Mouse (Mus musculus): ENCODE measurements around the gene Trim46. TPM values are rescaled to one million over a fixed set of nuclear protein-coding genes. Genes with fewer than 3 reads are reported as not detected.
A peak's percentile ranks its signal among the peaks of the same experiment; 100 is the strongest.

Trim46 gene
- polyA plus RNA-seq, 1 experiment from 2014 or later = 0.98 TPM

- DNase-seq (ENCODE audit: low spot score) = no peak
These were observed 25.7 kb upstream of the Trim46 start for GRCm38 (mm10) chr3:89271760-89272159.

DNA sequence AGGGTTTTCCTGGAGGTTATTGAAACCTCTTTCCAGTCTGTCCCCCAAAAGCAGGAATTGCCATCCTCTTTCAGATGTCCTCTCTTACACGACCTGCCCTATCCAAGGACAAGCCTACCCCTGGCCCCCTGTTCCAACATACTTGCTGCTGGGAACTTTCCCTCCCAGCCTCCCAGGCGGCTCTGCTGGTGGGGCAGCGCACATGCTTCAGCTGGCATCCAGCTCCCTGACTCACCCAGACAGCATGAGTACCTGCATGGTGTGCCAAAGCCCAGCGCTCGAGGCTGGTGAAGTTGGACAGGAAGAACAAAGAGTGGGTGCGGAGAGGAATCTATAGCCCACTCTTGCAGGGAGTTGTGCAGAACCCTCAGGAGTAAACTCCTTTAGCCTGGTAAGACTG, 24.8 kb upstream of the Trim46 start:
- DNase-seq (ENCODE audit: low spot score) = no peak

DNA sequence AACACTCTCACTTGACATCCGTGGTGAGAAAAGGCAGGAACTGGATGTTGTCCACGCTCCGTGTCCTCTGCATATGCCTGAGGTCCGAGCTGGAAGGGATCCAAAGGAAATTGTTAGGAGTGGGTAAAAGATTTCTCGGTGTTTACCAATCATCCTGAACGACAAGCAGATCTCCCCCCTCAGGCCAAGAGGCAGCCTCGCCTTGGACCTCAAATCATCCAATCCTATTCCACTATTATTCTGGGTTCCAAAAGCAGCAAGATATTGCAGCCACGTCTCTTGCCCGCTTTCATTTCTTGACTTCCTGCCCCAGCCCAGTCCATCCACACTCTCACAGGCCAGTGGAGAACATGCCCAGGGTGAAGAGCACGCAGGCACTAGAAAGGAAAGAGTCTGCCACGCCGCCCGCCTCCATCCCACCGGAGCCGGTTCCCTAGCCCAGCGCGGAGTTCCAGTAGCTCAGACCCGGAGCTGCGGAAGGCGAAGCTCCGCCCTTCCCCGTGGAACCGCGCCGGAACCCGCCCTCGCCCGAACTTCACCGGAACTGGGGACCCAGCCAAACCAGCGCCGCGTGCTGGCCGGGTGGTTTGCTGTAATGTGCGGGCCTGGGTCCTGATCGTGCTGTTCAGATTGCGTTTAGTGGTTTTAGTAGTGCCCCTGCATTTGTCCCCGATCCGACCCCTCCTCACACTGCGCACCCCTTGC, 24.1 kb upstream of the Trim46 start, which contains the start of gene Slc50a1:
TSS of gene Slc50a1 (minus strand) at position 520 of the 705 bp plus-strand sequence.
- peak; percentile 74 for DNase-seq (ENCODE audit: low spot score)

GRCm38 (mm10) chr3:89268916-89269315, 22.8 kb upstream of the Trim46 start:
- DNase-seq (ENCODE audit: low spot score) = no peak

DNA sequence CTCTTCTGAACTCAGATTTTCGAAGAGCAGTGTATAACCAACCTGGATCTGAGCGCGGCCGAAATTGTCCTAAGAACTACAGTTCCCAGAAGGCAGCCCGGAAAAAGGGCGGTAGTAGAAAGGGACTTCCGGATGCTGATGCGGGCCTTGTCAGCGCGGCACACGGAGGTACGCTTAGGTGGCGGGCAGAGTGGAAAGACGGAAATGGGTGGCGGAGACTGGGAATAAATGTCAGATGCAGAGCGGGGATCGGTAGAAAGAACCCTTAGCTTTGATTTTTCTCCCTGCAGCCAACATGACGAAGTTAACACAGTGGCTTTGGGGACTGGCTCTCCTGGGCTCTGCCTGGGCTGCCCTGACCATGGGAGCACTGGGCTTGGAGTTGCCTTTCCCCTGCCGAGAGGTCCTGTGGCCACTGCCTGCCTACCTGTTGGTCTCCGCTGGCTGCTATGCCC, 20.4 kb upstream of the Trim46 start:
- peak; percentile 87 for DNase-seq (ENCODE audit: low spot score)

DNA sequence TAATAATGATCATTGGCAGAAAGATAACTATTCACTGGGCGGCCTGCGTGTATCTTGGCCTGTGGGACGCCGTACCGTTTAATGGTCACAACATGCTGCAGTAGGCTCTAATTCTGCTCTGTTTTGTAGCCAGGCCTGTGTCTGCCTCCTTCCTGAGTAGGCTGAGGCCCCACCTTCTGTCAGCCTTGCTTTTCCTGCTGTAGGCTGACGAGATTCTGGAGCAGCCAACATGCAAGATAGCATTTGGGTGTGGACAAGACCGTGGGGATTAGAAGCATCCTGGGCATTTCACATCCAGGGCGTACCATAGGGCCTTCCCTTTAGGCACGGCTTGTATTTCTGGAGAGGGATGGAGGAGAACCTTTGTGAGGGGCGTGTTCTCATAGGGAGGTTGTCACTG, 16.3 kb upstream of the Trim46 start:
- DNase-seq (ENCODE audit: low spot score) = no peak

- DNase-seq (ENCODE audit: low spot score) = no peak
These were observed 14.1 kb upstream of the Trim46 start for GRCm38 (mm10) chr3:89260211-89260610.

GRCm38 (mm10) chr3:89259076-89259475, 13.0 kb upstream of the Trim46 start, which contains the start of gene Dpm3:
Gene Dpm3 (plus strand): TSS chr3:89259358.
- no peak for DNase-seq (ENCODE audit: low spot score)

DNA sequence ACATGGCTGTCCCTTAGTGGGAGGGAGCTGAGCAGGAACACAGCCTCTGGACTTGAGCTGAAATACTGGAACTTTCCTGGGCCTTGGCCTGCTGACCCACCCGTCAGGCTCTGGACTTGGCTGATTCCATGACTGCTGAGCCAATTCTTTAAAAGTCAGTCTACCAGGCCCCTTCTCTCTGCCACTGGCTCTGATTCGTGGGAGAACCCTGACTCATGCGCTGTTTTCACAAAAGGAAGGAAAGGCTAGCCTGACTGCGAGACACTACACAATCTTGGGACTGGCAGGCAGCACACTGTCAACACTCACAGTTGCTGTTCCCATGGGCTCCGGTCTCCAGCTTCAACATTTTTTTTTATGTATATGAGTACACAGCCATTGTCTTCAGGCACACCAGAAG, 10.1 kb upstream of the Trim46 start:
- no peak for DNase-seq (ENCODE audit: low spot score)

DNA sequence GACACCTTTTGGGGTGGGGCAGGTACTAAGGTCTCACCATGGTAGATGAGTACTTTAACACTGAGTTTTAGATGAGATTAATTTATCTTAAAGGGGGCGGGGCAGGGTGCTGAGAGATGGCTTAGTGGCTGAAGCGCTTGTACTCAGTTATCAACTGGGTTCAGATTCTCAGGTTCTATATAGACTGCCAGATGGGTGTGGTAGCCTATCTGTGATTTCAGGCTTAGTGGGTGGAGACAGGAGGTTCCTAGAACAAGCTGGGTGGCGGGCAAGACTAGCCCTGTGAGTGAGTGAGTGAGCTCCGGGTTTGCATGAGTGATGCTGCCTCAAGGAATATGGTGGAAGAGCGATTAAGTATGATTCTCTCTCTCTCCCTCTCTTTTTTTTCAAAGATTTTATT, 8.9 kb upstream of the Trim46 start:
- DNase-seq (ENCODE audit: low spot score) = no peak

- DNase-seq (ENCODE audit: low spot score) = peak; percentile 73
These were observed 5.3 kb upstream of the Trim46 start for GRCm38 (mm10) chr3:89251365-89251895.

GRCm38 (mm10) chr3:89250435-89251040, 4.4 kb upstream of the Trim46 start:
- DNase-seq (ENCODE audit: low spot score) = peak; percentile 42

- no peak for DNase-seq (ENCODE audit: low spot score)
These were observed 1.4 kb upstream of the Trim46 start for GRCm38 (mm10) chr3:89247466-89247865.

DNA sequence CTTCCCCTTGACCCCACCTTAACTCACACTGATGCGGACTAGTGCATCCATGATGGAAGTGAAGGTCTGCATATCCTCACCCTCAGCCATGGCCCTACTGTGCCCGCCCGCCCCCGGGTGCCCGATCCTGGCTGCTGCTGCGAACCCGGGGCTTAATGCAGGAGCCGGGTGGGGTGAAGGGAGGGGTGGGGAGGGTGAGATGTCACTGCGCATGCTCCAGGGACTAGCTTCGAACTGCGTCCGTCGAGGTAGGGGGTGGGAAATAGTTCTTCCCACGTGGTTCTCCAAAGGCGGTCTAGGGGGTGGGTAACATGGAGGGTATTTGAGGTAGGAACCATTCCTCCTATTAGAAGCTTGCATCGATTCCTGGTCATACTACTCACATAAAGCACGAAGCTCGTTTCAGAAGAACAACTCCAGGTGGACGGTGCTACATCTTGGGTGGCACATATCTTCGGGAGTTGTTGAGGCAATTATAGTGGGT, 379 bp downstream of the Trim46 start, which contains the start of gene Krtcap2:
TSS of gene Krtcap2 (plus strand) at position 279 of the 484 bp plus-strand sequence.
- DNase-seq (ENCODE audit: low spot score) = peak; percentile 53

- peak; percentile 71 for DNase-seq (ENCODE audit: low spot score)
These were observed 974 bp downstream of the Trim46 start for GRCm38 (mm10) chr3:89244982-89245687.

- no peak for DNase-seq (ENCODE audit: low spot score)
These were observed 1.7 kb downstream of the Trim46 start for GRCm38 (mm10) chr3:89244158-89244981.

DNA sequence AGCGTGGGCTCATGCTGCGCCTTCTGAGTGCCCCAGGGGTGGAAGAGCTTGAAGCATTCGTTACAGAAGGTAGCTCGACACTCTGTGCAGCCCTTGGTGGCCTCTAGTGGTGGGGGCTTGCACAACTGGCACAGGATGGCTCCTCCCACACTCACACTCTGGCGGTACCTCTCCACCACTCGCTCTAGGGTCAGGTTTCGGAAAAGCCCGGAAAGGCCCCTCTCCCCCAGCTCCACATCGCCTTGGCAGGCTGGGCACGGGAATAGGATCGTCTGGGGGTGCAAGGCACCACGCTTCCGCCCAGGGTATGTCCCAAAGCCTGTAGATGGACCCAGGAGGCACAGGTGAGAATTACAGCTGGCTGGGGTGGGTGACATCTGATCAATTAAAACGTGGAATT, 2.5 kb downstream of the Trim46 start:
- peak; percentile 83 for DNase-seq (ENCODE audit: low spot score)

DNA sequence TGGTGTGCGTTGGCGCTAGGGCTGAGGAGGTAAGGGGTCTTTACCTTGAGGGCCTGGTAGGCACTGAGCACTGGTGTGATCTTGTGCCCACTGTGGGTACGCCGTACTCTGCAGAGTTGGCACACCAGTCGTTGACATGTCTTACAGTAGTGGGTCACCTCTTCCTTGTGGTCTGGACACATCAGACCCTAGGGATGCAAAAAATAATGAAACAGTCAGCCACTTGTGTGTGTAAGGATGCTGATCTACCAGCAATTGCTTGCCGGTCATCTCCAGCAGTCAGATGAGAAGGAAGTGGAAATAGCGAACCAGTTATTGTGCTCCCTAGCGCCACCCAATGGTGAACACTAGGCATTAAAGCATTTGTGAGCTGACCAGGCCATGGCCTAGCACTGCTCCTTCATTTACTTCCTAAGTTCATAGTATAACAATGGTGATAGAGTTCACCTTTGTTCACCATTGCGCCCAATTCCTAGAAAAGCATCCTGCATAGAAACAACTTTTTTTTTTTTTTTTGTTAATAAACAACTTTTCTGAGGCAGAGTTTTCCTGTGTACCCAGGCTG, 3.7 kb downstream of the Trim46 start:
- DNase-seq (ENCODE audit: low spot score) = peak; percentile 26

DNA sequence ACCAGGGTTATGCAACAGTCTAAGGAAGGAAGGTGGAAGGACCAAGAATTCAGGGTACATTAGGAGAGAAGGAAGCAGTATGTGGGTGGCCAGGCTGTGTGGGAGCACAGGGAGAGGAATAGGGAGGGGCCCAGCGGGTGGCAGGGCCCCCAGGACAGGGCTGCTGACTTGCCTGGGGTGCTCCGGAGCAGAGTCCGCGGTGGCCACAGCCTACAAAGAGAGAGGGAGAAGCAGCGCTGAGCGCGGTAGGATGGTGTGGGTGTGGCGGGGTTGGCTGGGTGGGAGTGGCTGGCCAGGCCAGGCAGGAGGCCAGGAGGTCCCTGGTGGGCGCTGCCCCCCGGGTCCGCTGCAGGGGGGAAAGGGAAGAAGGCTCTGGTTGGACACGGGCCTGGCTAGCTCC, 7.6 kb downstream of the Trim46 start:
- DNase-seq (ENCODE audit: low spot score) = no peak

GRCm38 (mm10) chr3:89237682-89238081, 8.4 kb downstream of the Trim46 start:
- no peak for DNase-seq (ENCODE audit: low spot score)

All from thymus, postnatal 0 days (tissue).